Mouse (Mus musculus) kidney, adult 2 months (tissue): Measurements from ENCODE around the gene Rdm1. TPM values are rescaled to one million over a fixed set of nuclear protein-coding genes. Genes with fewer than 3 reads are reported as not detected.

Experiments used
- DNase-seq: peaks from one replicate; pipeline ENCODE4 v3.0.0; 2021
- H3K27ac ChIP-seq: fragments of 200-500 bp; 2 replicates; pipeline ENCODE4 v1.5.1; 2012; ENCODE audit warnings: low read depth, low read length, control low read depth, inconsistent platforms; ENCODE audit not compliant: insufficient read depth
- H3K27me3 ChIP-seq: fragments of 200-500 bp; replicated peaks from 2 replicates; pipeline ENCODE4 v1.6.1; 2012; ENCODE audit warnings: mild to moderate bottlenecking, moderate library complexity, low read length, inconsistent platforms; ENCODE audit not compliant: control insufficient read depth, insufficient read depth
- H3K36me3 ChIP-seq: fragments of 200-500 bp; 2 replicates; pipeline ENCODE4 v1.6.1; 2012; ENCODE audit warnings: mild to moderate bottlenecking, moderate library complexity, low read length, inconsistent platforms; ENCODE audit not compliant: control insufficient read depth, insufficient read depth
- H3K4me1 ChIP-seq: fragments of 200-500 bp; 2 replicates; pipeline ENCODE4 v1.6.1; 2011; ENCODE audit warnings: low read length; ENCODE audit not compliant: control insufficient read depth, insufficient read depth
- H3K4me3 ChIP-seq: fragments of 200-500 bp; 2 replicates; pipeline ENCODE4 v1.5.1; 2011; ENCODE audit warnings: mild to moderate bottlenecking, low read depth, low read length, control low read depth; ENCODE audit not compliant: insufficient read depth
- CTCF ChIP-seq: fragments of 200-500 bp; conservative IDR thresholded peaks from 2 replicates; pipeline ENCODE4 v1.5.1; 2011; ENCODE audit warnings: low read depth, mild to moderate bottlenecking, control low read depth, low read length, moderate library complexity, mixed read lengths; ENCODE audit not compliant: insufficient read depth, insufficient read length
- POLR2A ChIP-seq: fragments of 200-500 bp; IDR thresholded peaks from one replicate; pipeline ENCODE4 v1.6.1; 2011; ENCODE audit warnings: low read depth, low read length, control low read depth
- WGBS: fragments of 180-500 bp; shearing (Covaris S2); methylation state at CpG from one replicate; pipeline ENCODE4 v1.1.7; 2018; 5-methylcytosine and 5-hydroxymethylcytosine counted together
- polyA plus RNA-seq: library from polyadenylated mRNA; depleted of rRNA; stranded (reverse); fragments of >200 nt; gene quantifications from 2 replicates; pipeline ENCODE4 v1.2.3, GENCODE M21; 2012

The Rdm1 gene
- polyA plus RNA-seq, 1 experiment: 41.0 TPM

- DNase-seq: no peak
- peak overlapping the region; percentile 59 for H3K27ac ChIP-seq
- 1% methylated on average over 24 of the region's 24 CpGs for WGBS
Observed at GRCm38 (mm10) chr11:101665636-101665992, 38.6 kb downstream of the Rdm1 start.

GRCm38 (mm10) chr11:101666626-101667345 is 39.8 kb downstream of the Rdm1 start:
- TF ChIP-seq POLR2A (no peak), CTCF (no peak)
- H3K4me3 ChIP-seq: peak overlapping the region; percentile 69
- peaks cover 4% of the 10 kb centered on the region for H3K4me1 ChIP-seq
- WGBS: 56% methylated on average over 28 of the region's 28 CpGs
- H3K36me3 ChIP-seq: no peaks in the 10 kb centered on the region
- peak overlapping the region; percentile 55 for H3K27ac ChIP-seq
- no peaks in the 10 kb centered on the region for H3K27me3 ChIP-seq
- DNase-seq: peak; percentile 54

More at GRCm38 (mm10) chr11:101665636-101665992, 38.6 kb downstream of the Rdm1 start:
- peaks cover 4% of the 10 kb centered on the region for H3K4me1 ChIP-seq
- no peaks in the 10 kb centered on the region for H3K27me3 ChIP-seq
- TF ChIP-seq CTCF (no peak), POLR2A (no peak)
- peak overlapping the region; percentile 54 for H3K4me3 ChIP-seq
- H3K36me3 ChIP-seq: no peaks in the 10 kb centered on the region

GRCm38 (mm10) chr11:101667871-101668532 is 41.0 kb downstream of the Rdm1 start:
- Histone ChIP-seq H3K4me1 (peaks cover 4% of the 10 kb centered on the region), H3K27me3 (no peaks in the 10 kb centered on the region), H3K36me3 (no peaks in the 10 kb centered on the region), H3K27ac (peak overlapping the region; percentile 34), H3K4me3 (peak overlapping the region; percentile 40)
- WGBS: 27% methylated on average over 14 of the region's 14 CpGs
- DNase-seq: peak; percentile 81
- TF ChIP-seq POLR2A: no peak

- TF ChIP-seq CTCF (no peak), POLR2A (no peak)
- no peaks in the 10 kb centered on the region for H3K36me3 ChIP-seq
- DNase-seq: peak; percentile 74
- H3K4me1 ChIP-seq: peaks cover 4% of the 10 kb centered on the region
- H3K4me3 ChIP-seq: peak overlapping the region; percentile 40; the same call in 1 of the 2 replicates
- peak overlapping the region; percentile 83 for H3K27ac ChIP-seq
- H3K27me3 ChIP-seq: no peaks in the 10 kb centered on the region
- WGBS: 18% methylated on average over 13 of the region's 13 CpGs
Observed at GRCm38 (mm10) chr11:101668546-101669261, 41.7 kb downstream of the Rdm1 start.

GRCm38 (mm10) chr11:101670334-101670733 is 43.3 kb downstream of the Rdm1 start:
- Histone ChIP-seq H3K4me3 (no peak overlapping the region), H3K27ac (no peak overlapping the region), H3K36me3 (no peaks in the 10 kb centered on the region), H3K4me1 (peaks cover 4% of the 10 kb centered on the region), H3K27me3 (no peaks in the 10 kb centered on the region)
- TF ChIP-seq CTCF: no peak
- TF ChIP-seq POLR2A: no peak
- DNase-seq: no peak
- WGBS: 78% methylated on average over 1 of the region's 1 CpGs

GRCm38 (mm10) chr11:101671255-101671654 is 44.3 kb downstream of the Rdm1 start:
- Histone ChIP-seq H3K4me1 (peaks cover 4% of the 10 kb centered on the region), H3K27me3 (no peaks in the 10 kb centered on the region), H3K36me3 (no peaks in the 10 kb centered on the region), H3K4me3 (no peak overlapping the region), H3K27ac (no peak overlapping the region)
- TF ChIP-seq POLR2A (no peak), CTCF (no peak)
- DNase-seq: no peak
- WGBS: 85% methylated on average over 4 of the region's 4 CpGs

- Histone ChIP-seq H3K27ac (peak overlapping the region; percentile 57), H3K36me3 (no peaks in the 10 kb centered on the region), H3K4me1 (peaks cover 4% of the 10 kb centered on the region), H3K27me3 (no peaks in the 10 kb centered on the region), H3K4me3 (no peak overlapping the region)
- no peak for TF ChIP-seq CTCF
- no peak for TF ChIP-seq POLR2A
- WGBS: 41% methylated on average over 16 of the region's 16 CpGs
- DNase-seq: peak; percentile 62
Observed at GRCm38 (mm10) chr11:101673010-101673642, 46.1 kb downstream of the Rdm1 start.
